Mouse (Mus musculus): ENCODE data around the gene Rplp0.

- TF ChIP-seq CTCF (IDR thresholded peaks at IDR 0.05; ENCODE audit: low read depth, low read length) (no peak), POLR2A (IDR thresholded peaks at IDR 0.05; ENCODE audit: borderline replicate concordance, low read depth, low read length) (no peak)
Observed at GRCm38 (mm10) chr5:115509790-115510689, 49.2 kb upstream of the Rplp0 start.

Measured in bone marrow macrophage, adult 2 months (primary cell).